Mouse (Mus musculus): ENCODE measurements around the gene Pou2f3. TPM values are rescaled to one million over a fixed set of nuclear protein-coding genes. Genes with fewer than 3 reads are reported as not detected.

Pou2f3 gene
- total and polyA plus RNA-seq, 3 experiments: not detected

DNA sequence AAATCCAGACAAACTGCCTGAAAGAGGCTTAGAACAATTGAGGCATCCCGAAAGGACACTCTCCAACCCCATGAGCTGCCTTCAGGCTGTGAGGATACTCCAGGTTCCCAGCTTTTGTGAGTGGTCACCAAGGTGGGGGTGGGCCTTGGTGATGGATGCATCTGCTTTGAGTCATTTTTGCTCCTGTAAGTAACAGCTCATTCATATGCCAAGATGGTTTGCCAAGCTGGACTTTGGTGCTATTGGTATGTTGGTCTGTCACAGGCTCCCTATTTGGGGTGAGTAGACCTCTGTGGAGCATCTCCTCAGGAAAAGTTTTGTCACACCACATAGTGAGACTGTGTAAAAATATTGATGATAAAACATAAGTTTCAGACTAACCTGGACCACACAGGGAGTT is 25.9 kb upstream of the Pou2f3 start:
- Histone ChIP-seq H3K27ac (ENCODE audit: control insufficient read depth, low read depth, low read length) (peak overlapping the region; percentile 86), H3K27me3 (ENCODE audit: control insufficient read depth in 1 of 2, insufficient read depth in 2 of 2, low read length in 2 of 2) (no peaks in the 10 kb centered on the region), H3K79me2 (ENCODE audit: control insufficient read depth, insufficient read depth, low read length, poor library complexity) (peaks cover 54% of the 10 kb centered on the region), H3K9me3 (replicated peaks; ENCODE audit: insufficient read depth, low read length) (no peaks in the 10 kb centered on the region), H3K4me3 (ENCODE audit: control insufficient read depth in 1 of 2, insufficient read depth in 1 of 2, low read depth in 2 of 2, low read length in 2 of 2) (no peak overlapping the region), H3K36me3 (ENCODE audit: control insufficient read depth in 1 of 2, insufficient read depth in 2 of 2, low read length in 2 of 2) (peaks cover 0 to 58% of the 10 kb centered on the region in 2 experiments; a peak in 3 of 4 replicates), H3K9ac (ENCODE audit: control insufficient read depth, low read depth, low read length, poor library complexity, severe bottlenecking) (no peak overlapping the region), H3K4me1 (ENCODE audit: control insufficient read depth in 1 of 2, insufficient read depth in 2 of 2, low read length in 2 of 2) (peaks cover 17 to 59% of the 10 kb centered on the region in 2 experiments)
- no peak for DNase-seq (ENCODE audit: low read depth, low spot score)
- TF ChIP-seq MAZ (IDR thresholded peaks at IDR 0.05; ENCODE audit: low read depth, low read length) (no peak), JUND (IDR thresholded peaks at IDR 0.05; ENCODE audit: low read depth, low read length) (no peak), SMC3 (IDR thresholded peaks at IDR 0.05; ENCODE audit: low read depth, low read length) (no peak)

DNA sequence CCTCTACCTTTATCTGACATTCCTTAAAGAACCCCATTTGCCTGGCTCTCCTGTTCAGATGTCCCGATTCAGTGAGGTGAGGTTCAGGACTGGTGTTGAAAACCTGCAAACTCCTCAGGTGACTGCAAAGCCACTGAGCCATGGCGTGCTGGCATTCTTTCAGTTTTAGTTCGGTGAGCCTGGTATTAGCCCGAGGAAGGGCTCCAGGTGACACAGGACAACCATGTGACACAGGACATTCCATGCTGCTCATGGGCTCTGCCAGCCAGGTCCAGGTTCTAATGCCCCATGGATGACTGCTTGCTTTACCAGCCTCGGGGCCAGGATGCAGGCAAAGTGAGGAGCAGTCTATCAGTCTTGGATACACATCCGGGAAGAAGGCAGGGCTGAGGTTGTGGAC is 25.2 kb upstream of the Pou2f3 start:
- Histone ChIP-seq H3K9ac (ENCODE audit: control insufficient read depth, low read depth, low read length, poor library complexity, severe bottlenecking) (peak overlapping the region; percentile 9; the same call in 1 of the 2 replicates), H3K9me3 (replicated peaks; ENCODE audit: insufficient read depth, low read length) (no peaks in the 10 kb centered on the region), H3K27me3 (ENCODE audit: control insufficient read depth in 1 of 2, insufficient read depth in 2 of 2, low read length in 2 of 2) (no peaks in the 10 kb centered on the region), H3K4me1 (ENCODE audit: control insufficient read depth in 1 of 2, insufficient read depth in 2 of 2, low read length in 2 of 2) (peaks cover 15 to 60% of the 10 kb centered on the region in 2 experiments), H3K27ac (ENCODE audit: control insufficient read depth, low read depth, low read length) (peak overlapping the region; percentile 86), H3K4me3 (ENCODE audit: control insufficient read depth in 1 of 2, insufficient read depth in 1 of 2, low read depth in 2 of 2, low read length in 2 of 2) (no peak overlapping the region), H3K36me3 (ENCODE audit: control insufficient read depth in 1 of 2, insufficient read depth in 2 of 2, low read length in 2 of 2) (peaks cover 0 to 57% of the 10 kb centered on the region in 2 experiments; a peak in 3 of 4 replicates), H3K79me2 (ENCODE audit: control insufficient read depth, insufficient read depth, low read length, poor library complexity) (peaks cover 58% of the 10 kb centered on the region)
- TF ChIP-seq MXI1 (IDR thresholded peaks at IDR 0.05; ENCODE audit: low read depth, low read length) (no peak), MAFK (IDR thresholded peaks at IDR 0.05; ENCODE audit: borderline replicate concordance, low read depth, low read length) (no peak), MEF2A (IDR thresholded peaks at IDR 0.05; ENCODE audit: extremely low read depth, insufficient replicate concordance, low read depth, low read length, poor library complexity, severe bottlenecking) (no peak), SMC3 (IDR thresholded peaks at IDR 0.05; ENCODE audit: low read depth, low read length) (no peak), MYB (IDR thresholded peaks at IDR 0.05; ENCODE audit: low read depth, low read length) (no peak), SIN3A (IDR thresholded peaks at IDR 0.05; ENCODE audit: low read length) (no peak), ZC3H11A (IDR thresholded peaks at IDR 0.05; ENCODE audit: low read depth, low read length) (no peak), ZMIZ1 (IDR thresholded peaks at IDR 0.05; ENCODE audit: low read depth, low read length) (no peak), CHD2 (IDR thresholded peaks at IDR 0.05; ENCODE audit: low read length) (no peak), TBP (IDR thresholded peaks at IDR 0.05; ENCODE audit: low read depth, low read length) (no peak), ETS1 (IDR thresholded peaks at IDR 0.05; ENCODE audit: low read depth, low read length) (no peak), CTCF (IDR thresholded peaks at IDR 0.05 in 2 of 3, conservative IDR thresholded peaks at IDR 0.05 in 1 of 3; ENCODE audit: control insufficient read depth in 1 of 3, insufficient read depth in 1 of 3, low read depth in 2 of 3, low read length in 3 of 3, poor library complexity in 1 of 3, severe bottlenecking in 1 of 3) (no peak), POLR2AphosphoS5 (IDR thresholded peaks at IDR 0.05; ENCODE audit: borderline replicate concordance, low read depth, low read length) (no peak), TAL1 (IDR thresholded peaks at IDR 0.05; ENCODE audit: low read length) (no peak), BHLHE40 (IDR thresholded peaks at IDR 0.05; ENCODE audit: borderline replicate concordance, low read depth, low read length) (no peak), JUND (IDR thresholded peaks at IDR 0.05; ENCODE audit: low read depth, low read length) (no peak), KAT2A (conservative IDR thresholded peaks at IDR 0.05; ENCODE audit: low read depth, low read length) (no peak), USF2 (IDR thresholded peaks at IDR 0.05; ENCODE audit: borderline replicate concordance in 1 of 2, insufficient read depth in 1 of 2, low read depth in 1 of 2, low read length in 2 of 2) (no peak), NRF1 (IDR thresholded peaks at IDR 0.05; ENCODE audit: insufficient read depth, low read depth, low read length, poor library complexity, severe bottlenecking) (no peak)
- no peak for DNase-seq (ENCODE audit: low read depth, low spot score)

All from MEL (cell line).